Mouse (Mus musculus) 3134 (cell line): ENCODE measurements around the gene Anks1b.
"Not testable (repeated sequence)": the region's sequence is repeated elsewhere in the genome, so short reads cannot be mapped to it uniquely, and the experiment has no call there.

ENCODE experiments used
- DNase-seq: peaks from one replicate; pipeline ENCODE4 v3.0.0-alpha.2; 2011; ENCODE audit warnings: low spot score; ENCODE audit not compliant: insufficient read length; ENCODE audit errors: extremely low read depth

Anks1b gene

GRCm38 (mm10) chr10:90535370-90535769, 662.1 kb downstream of the Anks1b start:
- DNase-seq: no peak

- DNase-seq: no peak
These were observed 673.3 kb downstream of the Anks1b start for GRCm38 (mm10) chr10:90546635-90547034.

- no peak for DNase-seq
These were observed 689.6 kb downstream of the Anks1b start for GRCm38 (mm10) chr10:90562906-90563305.

- DNase-seq: no peak
These were observed 703.1 kb downstream of the Anks1b start for GRCm38 (mm10) chr10:90576191-90577098.

- DNase-seq: no peak
These were observed 703.8 kb downstream of the Anks1b start for GRCm38 (mm10) chr10:90577099-90577461.

GRCm38 (mm10) chr10:90577777-90578176, 704.5 kb downstream of the Anks1b start:
- no peak for DNase-seq

GRCm38 (mm10) chr10:90579970-90580369, 706.7 kb downstream of the Anks1b start:
- no peak for DNase-seq

- DNase-seq: no peak
These were observed 710.7 kb downstream of the Anks1b start for GRCm38 (mm10) chr10:90584052-90584451.

GRCm38 (mm10) chr10:90596142-90596541, 722.8 kb downstream of the Anks1b start:
- no peak for DNase-seq

- no peak for DNase-seq
These were observed 723.3 kb downstream of the Anks1b start for GRCm38 (mm10) chr10:90596576-90596975.

- DNase-seq: no peak
These were observed 725.8 kb downstream of the Anks1b start for GRCm38 (mm10) chr10:90599149-90599548.

- no peak for DNase-seq
These were observed 726.6 kb downstream of the Anks1b start for GRCm38 (mm10) chr10:90599726-90600531.

GRCm38 (mm10) chr10:90607586-90607985, 734.3 kb downstream of the Anks1b start:
- DNase-seq: no peak

GRCm38 (mm10) chr10:90609437-90609836, 736.1 kb downstream of the Anks1b start:
- no peak for DNase-seq

GRCm38 (mm10) chr10:90613051-90613450, 739.7 kb downstream of the Anks1b start:
- DNase-seq: no peak

GRCm38 (mm10) chr10:90615196-90615595, 741.9 kb downstream of the Anks1b start:
- DNase-seq: no peak

GRCm38 (mm10) chr10:90616622-90617021, 743.3 kb downstream of the Anks1b start:
- DNase-seq: no peak

- no peak for DNase-seq
These were observed 744.5 kb downstream of the Anks1b start for GRCm38 (mm10) chr10:90617664-90618296.

- no peak for DNase-seq
These were observed 754.2 kb downstream of the Anks1b start for GRCm38 (mm10) chr10:90627532-90627931.

GRCm38 (mm10) chr10:90630099-90630698, 756.9 kb downstream of the Anks1b start:
- DNase-seq: no peak

GRCm38 (mm10) chr10:90630794-90631193, 757.5 kb downstream of the Anks1b start:
- DNase-seq: not testable (repeated sequence)
